Mouse (Mus musculus): Measurements from ENCODE around the gene Ints11. TPM values are rescaled to one million over a fixed set of nuclear protein-coding genes. Genes with fewer than 3 reads are reported as not detected.
A peak's percentile ranks its signal among the peaks of the same experiment; 100 is the strongest.

Gene Ints11
- 36.9 and 41.1 TPM in 2 replicates for polyA plus RNA-seq (2012; rRNA removed)

DNA sequence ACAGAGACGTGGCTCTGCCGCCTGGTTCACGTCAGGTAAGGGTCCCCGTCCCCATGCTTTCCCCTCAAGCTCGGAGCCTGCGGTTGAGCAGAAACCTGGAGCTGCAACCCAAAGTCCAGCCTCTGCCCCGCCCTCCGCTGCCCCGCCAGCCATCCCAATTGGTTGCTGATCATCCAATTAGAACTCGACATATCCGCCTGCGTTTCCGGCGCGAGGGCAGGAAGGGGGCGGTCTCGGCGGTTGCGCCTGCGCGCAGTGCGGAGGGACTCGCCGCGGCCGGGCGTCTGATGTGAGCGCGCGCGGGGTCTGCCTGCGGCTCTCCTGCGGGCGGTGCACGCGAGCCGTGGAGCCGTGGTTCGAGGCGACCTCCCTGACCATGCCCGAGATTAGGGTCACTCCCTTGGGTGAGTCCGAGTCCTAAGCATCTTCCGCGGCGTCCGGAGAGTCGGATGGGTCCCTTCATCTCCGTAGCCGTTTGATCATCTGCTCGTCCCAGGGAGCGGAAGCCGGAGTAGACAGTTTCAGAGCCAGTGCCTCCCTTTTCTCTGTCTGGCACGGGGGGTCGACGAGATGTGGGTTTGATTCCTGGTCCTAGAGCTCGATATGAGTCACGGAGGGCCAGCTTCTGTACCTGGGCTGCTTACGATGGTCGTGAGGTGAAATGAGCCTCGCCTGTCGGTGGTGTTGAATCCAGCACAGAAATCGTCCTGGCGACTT is at the start of gene Ints11, which contains the start of gene Cptp:
TSS of gene Ints11 (plus strand) at position 230 of the 717 bp plus-strand sequence.
TSS of gene Cptp (minus strand) at position 124 of the 717 bp plus-strand sequence.
- peak; percentile 93 to 98 for DNase-seq (ENCODE audit: extremely low spot score in 1 of 2, low spot score in 1 of 2)

DNA sequence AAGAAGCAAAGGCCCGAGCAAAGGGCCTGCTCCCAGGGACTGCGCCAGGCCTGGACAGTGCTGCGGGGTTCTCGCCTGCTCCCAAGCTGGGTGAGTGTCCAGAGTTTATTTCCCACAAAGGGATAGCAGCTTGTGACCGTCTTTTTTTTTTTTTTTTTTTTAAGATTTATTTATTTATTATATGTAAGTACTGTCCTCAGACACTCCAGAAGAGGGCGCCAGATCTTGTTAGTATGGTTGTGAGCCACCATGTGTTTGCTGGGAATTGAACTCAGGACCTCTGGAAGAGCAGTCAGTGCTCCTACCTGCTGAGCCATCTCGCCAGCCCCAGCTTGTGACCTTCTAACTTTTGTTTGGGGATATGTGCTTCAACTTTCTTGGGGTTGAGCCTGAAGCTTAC is 48.3 kb upstream of the Ints11 start:
- DNase-seq (ENCODE audit: extremely low spot score in 1 of 2, low spot score in 1 of 2) = no peak

DNA sequence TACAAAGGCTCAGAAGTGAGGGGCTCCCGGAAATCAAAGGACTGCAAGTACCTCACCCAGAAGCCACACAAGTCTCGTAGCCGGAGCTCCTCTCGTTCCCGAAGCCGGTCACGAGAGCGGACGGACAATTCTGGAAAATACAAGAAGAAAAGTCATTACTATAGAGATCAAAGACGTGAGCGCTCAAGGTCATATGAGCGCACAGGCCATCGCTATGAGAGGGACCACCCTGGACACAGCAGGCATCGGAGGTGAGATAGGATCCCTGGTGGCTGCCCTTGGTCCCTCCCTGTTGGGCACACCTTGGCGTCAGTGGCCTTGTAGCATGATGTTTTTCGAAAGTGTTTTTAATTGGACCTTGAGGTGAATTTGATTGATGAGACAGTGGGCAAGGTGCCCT is 45.9 kb upstream of the Ints11 start:
- no peak for DNase-seq (ENCODE audit: extremely low spot score in 1 of 2, low spot score in 1 of 2)

DNA sequence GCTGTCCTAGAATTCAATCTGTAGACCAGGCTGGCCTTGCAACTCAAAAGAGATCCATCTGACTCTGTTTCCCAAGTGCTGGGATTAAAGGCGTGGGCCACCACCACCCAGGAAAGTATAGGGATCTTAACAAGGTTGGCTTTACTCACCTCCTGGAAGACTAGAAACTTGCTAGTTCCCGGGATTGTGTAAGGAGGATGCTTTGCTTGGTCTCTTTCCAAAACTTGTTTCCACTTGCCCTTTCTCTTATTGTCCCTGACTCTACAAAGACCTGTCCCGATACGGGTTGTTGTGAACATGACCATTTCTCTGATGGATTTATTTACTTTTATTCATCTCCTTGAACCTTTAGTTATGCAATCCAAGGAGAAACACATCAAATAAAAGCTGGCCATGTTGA is 39.5 kb upstream of the Ints11 start:
- DNase-seq (ENCODE audit: extremely low spot score in 1 of 2, low spot score in 1 of 2) = no peak

DNA sequence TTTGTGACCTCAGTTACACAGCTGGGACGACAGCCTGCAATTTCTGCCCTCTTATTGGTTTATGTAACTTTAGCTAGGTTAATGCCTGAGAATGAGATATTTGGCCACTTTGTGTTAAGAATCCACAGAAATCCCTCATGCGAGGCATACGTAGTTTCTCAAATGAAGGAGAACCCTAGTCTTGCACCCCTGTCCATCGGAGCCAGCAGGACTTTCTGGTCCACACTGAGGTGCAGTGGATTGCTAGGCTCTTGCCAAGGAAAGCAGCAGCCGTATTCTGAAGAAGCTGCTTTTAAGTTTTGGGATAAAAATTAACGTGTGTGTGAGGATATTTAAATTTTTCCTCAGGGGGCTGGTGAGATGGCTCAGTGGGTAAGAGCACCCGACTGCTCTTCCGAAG is 38.8 kb upstream of the Ints11 start:
- DNase-seq (ENCODE audit: extremely low spot score in 1 of 2, low spot score in 1 of 2) = no peak

DNA sequence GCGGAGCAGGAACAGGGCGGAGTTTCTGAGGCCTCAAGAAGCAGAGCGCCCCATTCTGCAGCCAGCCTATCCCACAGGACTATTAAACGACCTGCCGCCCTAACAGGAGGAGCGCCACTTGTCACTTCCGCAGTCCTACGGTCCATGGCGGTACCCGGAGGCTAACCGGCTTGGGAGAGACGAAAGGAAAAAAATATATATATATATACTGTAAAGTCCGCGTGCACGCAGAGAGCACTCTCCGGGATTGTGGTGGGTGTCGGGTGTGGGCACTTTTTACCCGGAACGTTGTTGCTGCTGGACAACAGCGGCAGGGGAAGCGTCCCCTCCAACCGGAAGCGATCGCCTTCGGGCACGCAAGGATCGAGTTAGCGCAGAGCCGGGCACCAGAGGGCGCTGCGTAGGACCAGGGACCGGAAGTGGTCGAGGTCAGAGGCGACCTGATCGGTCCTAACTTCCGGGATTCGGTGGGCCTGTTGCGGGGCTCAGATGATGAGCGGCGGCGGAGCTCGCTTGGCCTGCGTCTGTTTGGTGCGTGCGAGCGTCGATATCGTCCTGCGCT is 38.1 kb upstream of the Ints11 start, which contains the start of gene Aurkaip1:
TSS of gene Aurkaip1 (plus strand) at position 68 of the 562 bp plus-strand sequence.
- DNase-seq (ENCODE audit: extremely low spot score in 1 of 2, low spot score in 1 of 2) = peak; percentile 89 to 97

DNA sequence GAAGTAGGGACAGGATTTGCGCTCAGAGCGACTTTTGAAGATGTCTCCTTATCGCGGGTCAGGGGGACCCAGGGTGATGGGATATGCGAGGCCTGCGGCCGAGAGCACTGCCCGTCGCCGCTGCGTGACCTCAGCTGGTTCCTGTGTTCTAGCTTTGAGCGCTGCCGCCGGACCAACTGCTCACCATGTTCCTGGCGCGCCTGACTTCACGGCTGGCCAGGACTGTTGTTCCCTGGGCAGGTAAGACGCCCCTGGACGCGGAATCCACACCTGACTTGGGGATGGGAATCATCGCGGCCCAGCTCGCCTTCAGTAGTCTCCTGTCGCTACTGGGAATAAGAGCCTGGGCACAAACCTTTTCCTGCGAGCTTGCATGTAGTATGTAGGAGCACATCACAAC is 37.5 kb upstream of the Ints11 start:
- DNase-seq (ENCODE audit: extremely low spot score in 1 of 2, low spot score in 1 of 2) = no peak

DNA sequence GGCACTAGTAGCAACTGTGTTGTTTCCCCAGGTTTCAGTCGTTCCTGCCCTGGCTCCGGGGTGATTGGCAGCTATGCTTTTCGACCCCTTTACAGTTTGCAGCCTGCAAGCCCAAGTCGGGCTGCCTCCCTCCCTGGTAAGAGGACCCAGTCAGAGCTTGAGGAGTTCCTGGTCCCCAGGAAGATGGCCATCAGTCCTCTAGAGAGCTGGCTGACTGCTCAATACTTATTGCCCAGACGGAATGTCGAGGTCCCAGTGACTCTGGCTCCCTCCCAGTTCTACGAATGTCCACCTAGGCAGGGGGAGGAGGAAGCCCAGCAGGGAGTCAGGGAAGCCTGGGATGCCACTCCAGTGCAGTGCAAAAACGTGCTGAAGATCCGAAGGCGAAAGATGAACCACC is 37.0 kb upstream of the Ints11 start:
- DNase-seq (ENCODE audit: extremely low spot score in 1 of 2, low spot score in 1 of 2) = no peak

DNA sequence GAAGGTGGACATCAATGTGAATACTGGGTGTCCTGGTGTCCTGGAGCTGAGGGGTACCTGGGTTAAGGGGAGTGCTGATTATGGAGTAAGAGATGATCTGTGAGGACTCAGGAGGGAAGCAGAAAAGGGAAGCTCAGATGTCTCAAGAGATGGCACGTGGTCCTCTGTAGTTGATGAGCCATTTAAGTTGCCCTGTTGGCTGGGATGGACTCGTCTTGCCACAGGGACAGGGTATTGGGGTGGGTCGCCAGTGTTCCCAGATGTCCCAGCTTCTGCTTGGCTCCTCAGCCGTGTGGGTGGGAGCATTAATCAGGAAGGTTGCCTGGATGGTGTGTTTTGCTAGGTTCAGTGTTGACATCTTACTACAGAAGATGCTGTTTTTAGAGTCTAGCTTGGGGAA is 36.1 kb upstream of the Ints11 start:
- no peak for DNase-seq (ENCODE audit: extremely low spot score in 1 of 2, low spot score in 1 of 2)

DNA sequence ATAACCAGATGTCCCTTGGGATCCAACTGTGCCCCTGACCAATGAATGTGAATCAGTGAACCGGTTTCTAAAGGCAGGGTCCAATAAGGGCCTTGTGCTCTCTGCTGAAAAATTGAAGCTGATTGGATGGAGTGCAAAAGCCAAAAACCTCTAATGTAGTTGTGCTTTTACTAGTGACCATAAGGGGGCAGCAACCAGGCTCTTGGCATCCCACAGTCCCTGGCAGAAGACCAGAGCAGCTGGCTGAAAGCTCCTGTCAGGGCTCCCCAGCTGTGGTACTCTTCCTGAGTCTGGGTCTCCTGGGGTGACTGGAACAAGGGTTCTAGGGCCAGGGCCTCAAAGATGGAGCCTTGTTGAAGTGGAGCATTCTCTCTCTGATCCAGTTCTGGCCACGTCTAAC is 35.5 kb upstream of the Ints11 start:
- peak; percentile 58 to 89 for DNase-seq (ENCODE audit: extremely low spot score in 1 of 2, low spot score in 1 of 2)

DNA sequence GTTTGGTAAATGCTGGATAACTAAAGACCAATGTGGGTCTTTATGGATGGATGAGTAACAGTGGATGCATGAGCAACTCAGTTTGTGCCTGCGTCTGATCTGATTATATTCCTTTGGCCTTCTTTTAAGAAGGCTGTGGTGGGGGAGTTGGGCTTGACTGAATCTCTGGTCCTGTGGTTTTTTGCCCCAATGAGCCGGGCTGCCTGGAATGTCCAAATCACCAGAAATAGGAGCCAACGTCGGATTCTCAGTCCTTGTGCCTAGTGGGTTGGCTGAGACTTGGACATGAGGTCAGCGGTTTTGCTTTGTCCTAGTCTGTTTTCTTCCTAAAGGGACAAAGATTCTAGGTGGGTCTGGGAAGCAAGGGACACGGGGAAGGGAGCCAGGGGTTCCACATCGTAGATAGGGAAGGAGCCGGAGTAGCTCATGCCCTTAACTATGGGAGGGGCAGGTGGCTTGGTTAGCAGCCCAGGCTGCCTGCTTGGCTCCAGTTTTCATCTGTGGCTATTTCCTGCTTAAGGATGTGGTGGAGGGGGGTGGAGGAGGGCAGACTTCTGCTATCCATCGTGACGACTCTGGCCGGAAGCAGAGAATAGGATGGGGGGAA is 31.8 kb upstream of the Ints11 start:
- DNase-seq (ENCODE audit: extremely low spot score in 1 of 2, low spot score in 1 of 2) = no peak

DNA sequence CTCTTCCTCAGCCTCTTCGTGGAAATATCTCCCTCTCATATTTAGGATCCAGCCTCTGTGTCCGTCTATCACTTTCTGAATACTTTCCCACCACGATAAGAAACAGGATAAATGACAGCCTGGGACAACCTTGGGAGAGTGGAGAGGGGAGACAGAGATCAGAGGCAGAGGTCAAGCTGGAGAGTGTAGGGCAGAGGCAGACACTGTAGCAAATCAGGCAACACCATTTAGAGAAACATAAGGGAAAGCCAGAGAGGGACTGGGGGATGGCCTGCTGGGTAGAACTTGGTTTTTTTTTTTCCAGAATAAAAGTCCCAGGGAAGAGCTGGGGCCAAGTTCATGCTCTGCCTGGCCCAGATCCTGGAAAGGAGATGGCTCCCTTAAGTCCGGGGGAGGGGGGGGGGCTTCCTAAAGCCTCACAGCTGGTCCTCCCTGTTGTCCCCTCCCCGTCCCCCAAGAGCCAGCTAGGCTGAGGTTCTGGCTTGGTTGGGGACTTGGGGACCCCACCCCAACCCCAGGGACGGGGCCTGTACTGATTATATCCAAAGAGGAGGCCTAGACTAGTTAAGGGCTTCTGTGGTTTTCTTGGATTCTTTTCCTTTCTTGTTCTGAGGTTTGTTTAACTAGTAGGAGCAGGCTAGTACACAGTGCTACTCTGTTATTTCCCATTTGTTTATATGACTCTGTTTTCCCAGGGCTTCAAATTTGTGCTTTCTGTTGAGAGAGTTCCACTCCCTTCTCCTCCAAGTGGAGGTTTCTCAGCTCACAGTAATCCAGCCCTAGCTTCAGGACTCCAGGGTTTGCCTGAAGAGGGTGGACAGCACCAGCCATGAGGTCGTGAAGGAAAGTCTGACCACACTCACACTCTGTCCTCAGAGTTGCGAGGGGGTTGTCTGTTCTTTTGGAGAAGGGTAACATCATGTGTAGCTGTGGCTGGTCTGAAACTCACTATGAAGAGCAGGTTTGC is 30.9 kb upstream of the Ints11 start:
- no peak for DNase-seq (ENCODE audit: extremely low spot score in 1 of 2, low spot score in 1 of 2)

DNA sequence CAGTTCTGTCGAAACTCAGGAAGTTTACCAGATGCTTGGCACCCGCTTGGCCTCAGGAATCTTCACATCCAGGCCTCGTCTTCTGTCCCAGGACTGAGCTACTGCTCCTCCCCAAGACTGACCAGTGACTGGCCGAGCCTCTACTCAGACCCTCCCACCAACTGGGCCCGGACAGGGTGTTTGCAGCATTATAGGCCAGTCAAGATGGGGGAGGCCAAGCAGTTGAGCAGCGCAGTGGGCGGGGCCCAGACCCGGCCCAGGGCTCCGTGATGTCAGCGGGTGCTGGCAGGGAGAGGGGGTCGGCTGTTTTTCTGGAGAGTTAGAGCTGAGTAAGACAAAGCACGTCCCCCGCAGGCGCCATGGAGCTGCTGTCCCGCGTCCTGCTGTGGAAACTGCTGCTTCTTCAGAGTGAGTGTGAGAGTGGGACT is 29.8 kb upstream of the Ints11 start, which contains the start of gene Mxra8:
TSS of gene Mxra8 (plus strand) at position 198 of the 428 bp plus-strand sequence.
- DNase-seq (ENCODE audit: extremely low spot score in 1 of 2, low spot score in 1 of 2) = no peak

DNA sequence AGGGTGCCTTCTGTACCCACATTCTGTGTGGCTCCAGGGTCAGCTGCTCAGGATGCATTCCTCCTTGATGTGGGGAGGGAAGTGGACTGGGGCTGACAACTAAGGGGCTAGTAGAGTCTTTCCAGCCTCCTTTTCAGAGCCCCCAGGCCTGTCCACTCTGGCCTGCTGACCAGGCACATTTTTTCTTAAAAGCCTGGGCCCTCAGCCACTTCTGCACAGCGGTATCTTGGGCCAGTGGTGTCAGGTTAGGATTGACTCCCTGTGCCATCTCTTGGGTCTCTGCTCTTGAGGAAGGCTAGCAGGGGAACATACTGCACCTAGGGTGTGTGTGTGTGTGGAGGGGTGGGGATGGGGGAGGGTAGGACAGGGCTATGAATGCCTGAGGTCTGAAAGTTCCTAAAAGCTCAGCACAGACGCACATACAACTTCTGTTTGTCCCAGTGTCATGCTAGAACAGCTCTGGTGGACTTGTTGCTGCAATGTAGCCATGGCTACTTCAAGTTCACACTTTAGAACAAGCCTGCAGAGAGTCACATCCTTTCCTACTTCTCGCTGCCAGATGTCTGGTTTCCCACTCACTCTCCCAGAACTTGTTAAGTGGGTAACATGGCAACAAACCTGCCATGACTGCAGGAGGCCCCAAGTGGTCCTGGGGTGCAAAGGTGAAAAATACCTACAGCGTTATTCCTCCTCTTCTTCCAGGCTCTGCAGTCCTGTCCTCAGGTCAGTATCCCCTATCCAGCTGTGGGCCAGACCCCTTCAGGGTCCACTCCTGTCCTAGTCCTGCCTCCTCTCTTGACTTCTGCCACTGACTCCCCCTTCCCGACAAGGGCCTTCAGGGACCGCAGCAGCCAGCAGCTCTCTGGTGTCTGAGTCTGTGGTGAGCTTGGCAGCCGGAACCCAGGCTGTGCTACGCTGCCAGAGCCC is 29.0 kb upstream of the Ints11 start:
- DNase-seq (ENCODE audit: extremely low spot score in 1 of 2, low spot score in 1 of 2) = no peak

DNA sequence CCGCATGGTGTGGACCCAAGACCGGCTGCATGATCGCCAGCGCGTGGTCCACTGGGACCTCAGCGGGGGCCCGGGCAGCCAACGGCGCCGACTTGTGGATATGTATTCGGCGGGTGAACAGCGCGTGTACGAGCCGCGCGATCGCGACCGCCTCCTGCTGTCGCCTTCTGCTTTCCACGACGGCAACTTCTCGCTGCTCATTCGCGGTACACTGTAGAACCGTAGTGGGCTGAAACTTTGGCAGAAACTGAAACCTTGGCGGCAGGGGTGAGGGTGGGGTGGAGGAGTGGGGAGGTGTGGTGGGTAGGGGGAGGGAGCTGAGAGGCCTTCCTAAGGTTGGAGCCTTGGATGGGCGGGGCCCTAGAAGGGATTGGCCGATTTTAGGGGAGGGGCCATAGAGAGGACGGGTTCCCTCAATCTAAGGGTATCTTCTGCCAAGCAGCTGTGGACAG is 28.3 kb upstream of the Ints11 start:
- no peak for DNase-seq (ENCODE audit: extremely low spot score in 1 of 2, low spot score in 1 of 2)

DNA sequence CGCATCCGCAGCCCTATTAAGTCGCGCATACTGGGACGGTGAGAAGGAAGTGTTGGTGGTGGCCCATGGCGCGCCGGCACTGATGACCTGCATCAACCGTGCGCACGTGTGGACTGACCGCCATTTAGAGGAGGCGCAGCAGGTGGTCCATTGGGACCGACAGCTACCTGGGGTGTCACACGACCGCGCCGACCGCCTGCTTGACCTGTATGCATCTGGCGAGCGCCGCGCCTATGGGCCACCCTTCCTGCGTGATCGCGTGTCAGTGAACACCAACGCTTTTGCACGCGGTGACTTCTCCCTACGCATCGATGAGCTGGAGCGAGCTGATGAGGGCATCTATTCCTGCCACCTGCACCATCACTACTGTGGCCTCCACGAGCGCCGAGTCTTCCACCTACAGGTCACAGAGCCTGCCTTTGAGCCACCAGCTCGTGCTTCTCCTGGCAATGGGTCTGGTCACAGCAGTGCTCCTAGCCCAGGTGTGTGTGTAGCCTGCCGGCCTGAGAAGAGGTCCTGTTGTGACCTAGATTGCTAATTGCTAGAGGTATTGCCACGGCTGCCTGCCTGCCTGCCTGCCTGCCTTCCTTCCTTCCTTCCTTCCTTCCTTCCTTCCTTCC is 27.6 kb upstream of the Ints11 start:
- no peak for DNase-seq (ENCODE audit: extremely low spot score in 1 of 2, low spot score in 1 of 2)

DNA sequence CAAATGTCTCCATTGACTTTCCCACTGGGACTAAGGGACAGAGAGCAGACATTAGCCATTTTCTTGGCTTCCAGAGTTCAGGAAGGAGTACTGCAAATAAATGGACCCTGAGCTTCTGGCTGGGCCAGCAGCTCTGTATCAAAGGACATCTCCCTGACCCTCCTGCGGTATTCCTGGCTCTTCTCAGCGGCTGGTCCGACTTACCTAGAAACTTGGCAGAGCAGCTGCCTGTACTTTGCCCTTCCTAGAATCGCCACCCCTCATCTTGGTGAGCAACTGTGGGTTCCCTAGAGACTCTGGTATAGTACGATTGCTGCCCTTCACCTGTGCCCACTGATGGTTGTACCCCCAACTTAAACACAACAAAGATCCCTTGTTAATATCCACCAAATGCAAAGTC is 26.1 kb upstream of the Ints11 start:
- DNase-seq (ENCODE audit: extremely low spot score in 1 of 2, low spot score in 1 of 2) = no peak

DNA sequence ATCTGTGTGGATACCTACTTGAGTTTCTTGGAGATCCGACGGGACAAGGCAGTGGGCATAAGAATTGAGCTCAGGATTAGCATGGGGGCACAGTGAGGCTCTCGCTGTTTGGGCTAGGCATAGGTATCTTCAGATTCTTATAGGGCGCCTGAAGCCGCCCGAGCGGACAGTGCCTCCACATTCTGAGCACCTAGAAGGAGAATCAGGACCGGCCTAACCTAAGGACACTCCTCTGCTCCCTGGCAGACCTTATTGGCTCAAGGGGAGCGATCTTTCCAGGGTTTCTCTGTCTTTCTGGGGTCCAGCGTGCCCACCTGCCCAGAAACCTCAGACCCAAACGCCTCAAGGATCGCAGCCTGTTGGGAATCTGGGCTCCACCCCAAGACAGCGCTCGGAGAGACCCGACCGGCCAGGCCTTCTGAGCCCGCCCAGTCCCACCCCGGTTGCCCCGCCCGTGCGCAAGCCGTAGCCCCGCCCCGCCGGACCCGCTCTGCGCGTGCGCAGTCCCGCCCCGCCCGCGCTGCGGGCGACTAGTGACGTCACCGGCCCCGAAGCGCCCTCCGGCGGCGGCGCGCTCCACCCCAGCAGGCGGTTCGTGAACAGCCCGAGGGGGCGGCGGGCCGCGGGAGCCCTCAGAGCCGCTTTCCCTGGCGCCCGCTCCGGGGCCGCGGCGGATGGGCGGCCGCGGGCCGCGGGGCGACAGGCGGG is 22.3 kb upstream of the Ints11 start, which contains the start of gene Dvl1:
TSS of gene Dvl1 (plus strand) at position 532 of the 708 bp plus-strand sequence.
- peak; percentile 63 to 96 for DNase-seq (ENCODE audit: extremely low spot score in 1 of 2, low spot score in 1 of 2)

All from frontal cortex, adult 2 months (tissue).